Mouse (Mus musculus): ENCODE measurements around the gene Slc8a2. TPM values are rescaled to one million over a fixed set of nuclear protein-coding genes. Genes with fewer than 3 reads are reported as not detected.

The Slc8a2 gene
- polyA plus RNA-seq (2015; fragmentation: Nextera tagmentation; extraction: Ambion mirVana), result 0.15 and 0.20 TPM in 2 replicates

DNA sequence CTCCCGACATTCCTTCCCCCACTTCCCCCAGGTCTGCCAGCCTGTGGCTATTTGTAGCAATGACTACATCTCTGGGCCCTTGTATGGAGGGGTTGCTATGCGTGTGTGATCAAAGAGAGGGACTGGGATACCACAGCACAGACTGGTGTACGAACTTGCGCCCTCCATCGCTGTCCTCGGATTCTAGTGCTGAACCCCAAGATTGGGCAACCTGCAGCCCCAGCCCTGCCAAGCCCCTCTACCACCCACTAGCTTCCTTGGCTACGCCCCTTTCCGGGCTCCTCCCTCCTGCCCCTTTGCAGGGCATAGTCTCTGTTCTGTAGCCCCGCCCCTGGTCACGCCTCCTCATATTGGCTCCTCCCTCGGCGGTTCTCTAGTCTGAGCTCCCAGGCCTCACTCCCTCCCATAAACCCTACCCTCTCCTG, at the start of gene Slc8a2:
TSS of gene Slc8a2 (plus strand) at position 406 of the 425 bp plus-strand sequence.
- H3K36me3 ChIP-seq (ENCODE audit: control insufficient read depth, insufficient read depth), result peaks cover 6% of the 10 kb centered on the region; the same call in 1 of the 2 replicates
- peak; percentile 87 for ATAC-seq (replicated peaks; ENCODE audit: extremely low read depth, insufficient read depth, low FRiP score)
- WGBS, result 4% methylated on average over 12 of the region's 12 CpGs
- H3K27me3 ChIP-seq (ENCODE audit: control insufficient read depth, insufficient read depth, low read length), result peaks cover 5% of the 10 kb centered on the region; the same call in 1 of the 2 replicates
- H3K4me3 ChIP-seq (ENCODE audit: low read length), result peak within 1 kb of the TSS; percentile 67
- H3K9me3 ChIP-seq (replicated peaks; ENCODE audit: control insufficient read depth, low read length), result no peaks in the 10 kb centered on the region
- peak within 1 kb of the TSS; percentile 77 for H3K9ac ChIP-seq (ENCODE audit: low read length)
- H3K27ac ChIP-seq (ENCODE audit: low read length), result peak within 1 kb of the TSS; percentile 66
- peaks cover 22% of the 10 kb centered on the region for H3K4me1 ChIP-seq (ENCODE audit: control insufficient read depth, insufficient read depth, low read length)
- peak within 1 kb of the TSS; percentile 86 for H3K4me2 ChIP-seq (ENCODE audit: low read depth, low read length)

- WGBS, result 40% methylated on average over 1 of the region's 1 CpGs
- ATAC-seq (replicated peaks; ENCODE audit: extremely low read depth, insufficient read depth, low FRiP score), result no peak
Measured at GRCm38 (mm10) chr7:16079947-16080346, 49.7 kb upstream of the Slc8a2 start.

DNA sequence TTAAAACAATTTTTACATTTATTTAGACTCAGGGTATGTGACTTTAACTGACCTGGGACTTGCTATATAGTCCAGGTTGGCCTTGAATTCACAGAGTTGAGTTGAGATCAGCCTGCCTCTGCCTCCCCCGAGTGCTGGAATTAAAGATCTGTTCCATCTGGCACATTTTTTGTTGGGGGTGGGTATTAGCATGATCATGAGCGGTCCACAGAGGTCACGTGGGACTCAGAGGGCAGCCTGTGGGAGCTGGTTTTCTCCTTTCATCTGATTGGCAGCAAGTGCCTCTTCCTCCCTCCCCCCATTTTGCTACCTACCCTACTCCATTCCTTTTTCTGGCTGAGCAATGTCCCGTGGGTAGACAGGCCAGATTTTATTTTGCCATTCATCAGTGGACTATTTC, 49.0 kb upstream of the Slc8a2 start:
- H3K9ac ChIP-seq (ENCODE audit: low read length), result no peak overlapping the region
- H3K27me3 ChIP-seq (ENCODE audit: control insufficient read depth, insufficient read depth, low read length), result peaks cover 5% of the 10 kb centered on the region; the same call in 1 of the 2 replicates
- ATAC-seq (replicated peaks; ENCODE audit: extremely low read depth, insufficient read depth, low FRiP score), result no peak
- no peak overlapping the region for H3K4me2 ChIP-seq (ENCODE audit: low read depth, low read length)
- H3K4me3 ChIP-seq (ENCODE audit: low read length), result no peak overlapping the region
- no peaks in the 10 kb centered on the region for H3K36me3 ChIP-seq (ENCODE audit: control insufficient read depth, insufficient read depth)
- no peaks in the 10 kb centered on the region for H3K9me3 ChIP-seq (replicated peaks; ENCODE audit: control insufficient read depth, low read length)
- no peak overlapping the region for H3K27ac ChIP-seq (ENCODE audit: low read length)
- H3K4me1 ChIP-seq (ENCODE audit: control insufficient read depth, insufficient read depth, low read length), result no peaks in the 10 kb centered on the region
- 58% methylated on average over 4 of the region's 4 CpGs for WGBS

More at GRCm38 (mm10) chr7:16079947-16080346, 49.7 kb upstream of the Slc8a2 start:
- Histone ChIP-seq H3K9ac (ENCODE audit: low read length) (no peak overlapping the region), H3K27me3 (ENCODE audit: control insufficient read depth, insufficient read depth, low read length) (peaks cover 5% of the 10 kb centered on the region; the same call in 1 of the 2 replicates), H3K27ac (ENCODE audit: low read length) (no peak overlapping the region), H3K36me3 (ENCODE audit: control insufficient read depth, insufficient read depth) (no peaks in the 10 kb centered on the region), H3K4me3 (ENCODE audit: low read length) (no peak overlapping the region), H3K4me2 (ENCODE audit: low read depth, low read length) (no peak overlapping the region), H3K4me1 (ENCODE audit: control insufficient read depth, insufficient read depth, low read length) (no peaks in the 10 kb centered on the region), H3K9me3 (replicated peaks; ENCODE audit: control insufficient read depth, low read length) (no peaks in the 10 kb centered on the region)

GRCm38 (mm10) chr7:16083361-16083760, 46.3 kb upstream of the Slc8a2 start:
- WGBS, result 39% methylated on average over 4 of the region's 4 CpGs
- peaks cover 3% of the 10 kb centered on the region; the same call in 1 of the 2 replicates for H3K27me3 ChIP-seq (ENCODE audit: control insufficient read depth, insufficient read depth, low read length)
- no peak overlapping the region for H3K27ac ChIP-seq (ENCODE audit: low read length)
- no peak overlapping the region for H3K4me3 ChIP-seq (ENCODE audit: low read length)
- no peak overlapping the region for H3K9ac ChIP-seq (ENCODE audit: low read length)
- H3K36me3 ChIP-seq (ENCODE audit: control insufficient read depth, insufficient read depth), result no peaks in the 10 kb centered on the region
- no peaks in the 10 kb centered on the region for H3K4me1 ChIP-seq (ENCODE audit: control insufficient read depth, insufficient read depth, low read length)
- H3K9me3 ChIP-seq (replicated peaks; ENCODE audit: control insufficient read depth, low read length), result no peaks in the 10 kb centered on the region
- no peak overlapping the region for H3K4me2 ChIP-seq (ENCODE audit: low read depth, low read length)
- ATAC-seq (replicated peaks; ENCODE audit: extremely low read depth, insufficient read depth, low FRiP score), result no peak

- Histone ChIP-seq H3K27ac (ENCODE audit: low read length) (no peak overlapping the region), H3K4me2 (ENCODE audit: low read depth, low read length) (no peak overlapping the region), H3K27me3 (ENCODE audit: control insufficient read depth, insufficient read depth, low read length) (peaks cover 5% of the 10 kb centered on the region), H3K4me1 (ENCODE audit: control insufficient read depth, insufficient read depth, low read length) (no peaks in the 10 kb centered on the region), H3K9me3 (replicated peaks; ENCODE audit: control insufficient read depth, low read length) (no peaks in the 10 kb centered on the region), H3K9ac (ENCODE audit: low read length) (no peak overlapping the region), H3K36me3 (ENCODE audit: control insufficient read depth, insufficient read depth) (no peaks in the 10 kb centered on the region), H3K4me3 (ENCODE audit: low read length) (no peak overlapping the region)
- no peak for ATAC-seq (replicated peaks; ENCODE audit: extremely low read depth, insufficient read depth, low FRiP score)
- WGBS, result 68% methylated on average over 2 of the region's 2 CpGs
Measured at GRCm38 (mm10) chr7:16087587-16087986, 42.0 kb upstream of the Slc8a2 start.

DNA sequence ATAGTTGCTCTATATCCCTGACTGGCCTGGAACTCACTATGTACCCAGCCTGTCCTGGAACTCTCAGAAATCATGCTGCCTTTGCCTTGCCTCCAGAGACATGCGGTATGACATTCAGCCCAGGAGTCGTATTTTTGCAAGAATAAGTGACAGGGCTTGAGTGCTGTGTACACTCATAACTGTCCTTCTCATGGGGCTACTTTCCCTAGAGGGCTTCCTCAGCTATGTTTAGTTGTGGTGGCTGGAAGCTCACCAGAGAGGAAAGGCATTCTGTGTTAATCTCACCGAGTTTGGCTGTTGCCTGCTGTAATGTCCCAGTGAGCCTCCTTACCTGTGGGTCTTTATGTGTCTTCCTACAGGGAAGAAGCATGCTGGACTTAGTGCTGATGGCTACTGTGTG, 35.0 kb upstream of the Slc8a2 start:
- Histone ChIP-seq H3K36me3 (ENCODE audit: control insufficient read depth, insufficient read depth) (no peaks in the 10 kb centered on the region), H3K4me1 (ENCODE audit: control insufficient read depth, insufficient read depth, low read length) (peaks cover 8% of the 10 kb centered on the region), H3K4me2 (ENCODE audit: low read depth, low read length) (no peak overlapping the region), H3K4me3 (ENCODE audit: low read length) (no peak overlapping the region), H3K9me3 (replicated peaks; ENCODE audit: control insufficient read depth, low read length) (no peaks in the 10 kb centered on the region), H3K9ac (ENCODE audit: low read length) (no peak overlapping the region), H3K27ac (ENCODE audit: low read length) (no peak overlapping the region), H3K27me3 (ENCODE audit: control insufficient read depth, insufficient read depth, low read length) (peaks cover 2% of the 10 kb centered on the region; the same call in 1 of the 2 replicates)
- 60% methylated on average over 3 of the region's 3 CpGs for WGBS
- no peak for ATAC-seq (replicated peaks; ENCODE audit: extremely low read depth, insufficient read depth, low FRiP score)

- peak within 1 kb of the TSS; percentile 98 for H3K9ac ChIP-seq (ENCODE audit: low read length)
- peaks cover 16% of the 10 kb centered on the region for H3K4me1 ChIP-seq (ENCODE audit: control insufficient read depth, insufficient read depth, low read length)
- ATAC-seq (replicated peaks; ENCODE audit: extremely low read depth, insufficient read depth, low FRiP score), result peak; percentile 97
- H3K27me3 ChIP-seq (ENCODE audit: control insufficient read depth, insufficient read depth, low read length), result no peaks in the 10 kb centered on the region
- under 1% methylated on average over 67 of the region's 68 CpGs for WGBS
- H3K4me3 ChIP-seq (ENCODE audit: low read length), result peak within 1 kb of the TSS; percentile 87
- no peaks in the 10 kb centered on the region for H3K9me3 ChIP-seq (replicated peaks; ENCODE audit: control insufficient read depth, low read length)
- peak within 1 kb of the TSS; percentile 97 for H3K4me2 ChIP-seq (ENCODE audit: low read depth, low read length)
- H3K36me3 ChIP-seq (ENCODE audit: control insufficient read depth, insufficient read depth), result no peaks in the 10 kb centered on the region
- peak within 1 kb of the TSS; percentile 86 for H3K27ac ChIP-seq (ENCODE audit: low read length)
Measured at GRCm38 (mm10) chr7:16098021-16099017, 31.3 kb upstream of the Slc8a2 start, which contains the start of gene Napa. Gene Napa, plus strand, starts transcription at chr7:16098458.

DNA sequence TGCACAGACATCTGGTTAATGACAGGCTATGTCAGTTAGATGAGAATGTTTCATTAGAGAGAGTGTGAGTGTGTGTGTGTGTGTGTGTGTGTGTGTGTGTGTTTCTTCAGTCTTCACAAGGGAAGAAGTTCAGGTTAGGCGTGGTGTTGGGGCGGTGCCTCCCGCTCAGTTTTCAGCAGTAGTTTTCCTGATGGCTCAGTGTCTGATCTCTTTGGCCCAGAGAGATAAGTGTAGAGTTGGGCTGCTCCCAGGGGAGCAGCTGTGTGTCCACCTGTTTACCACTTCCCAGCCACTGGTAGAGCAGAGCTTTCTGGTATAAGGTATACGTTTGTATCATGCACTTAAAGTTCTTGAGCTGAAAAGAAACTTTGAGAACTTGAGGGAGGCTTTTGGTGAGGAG, 29.7 kb upstream of the Slc8a2 start:
- 81% methylated on average over 4 of the region's 4 CpGs for WGBS
- Histone ChIP-seq H3K9me3 (replicated peaks; ENCODE audit: control insufficient read depth, low read length) (no peaks in the 10 kb centered on the region), H3K27me3 (ENCODE audit: control insufficient read depth, insufficient read depth, low read length) (no peaks in the 10 kb centered on the region), H3K9ac (ENCODE audit: low read length) (peak overlapping the region; percentile 98; the same call in 1 of the 2 replicates), H3K4me1 (ENCODE audit: control insufficient read depth, insufficient read depth, low read length) (peaks cover 18% of the 10 kb centered on the region), H3K4me2 (ENCODE audit: low read depth, low read length) (peak overlapping the region; percentile 97), H3K36me3 (ENCODE audit: control insufficient read depth, insufficient read depth) (peaks cover 5% of the 10 kb centered on the region; the same call in 1 of the 2 replicates), H3K27ac (ENCODE audit: low read length) (no peak overlapping the region), H3K4me3 (ENCODE audit: low read length) (no peak overlapping the region)
- no peak for ATAC-seq (replicated peaks; ENCODE audit: extremely low read depth, insufficient read depth, low FRiP score)

DNA sequence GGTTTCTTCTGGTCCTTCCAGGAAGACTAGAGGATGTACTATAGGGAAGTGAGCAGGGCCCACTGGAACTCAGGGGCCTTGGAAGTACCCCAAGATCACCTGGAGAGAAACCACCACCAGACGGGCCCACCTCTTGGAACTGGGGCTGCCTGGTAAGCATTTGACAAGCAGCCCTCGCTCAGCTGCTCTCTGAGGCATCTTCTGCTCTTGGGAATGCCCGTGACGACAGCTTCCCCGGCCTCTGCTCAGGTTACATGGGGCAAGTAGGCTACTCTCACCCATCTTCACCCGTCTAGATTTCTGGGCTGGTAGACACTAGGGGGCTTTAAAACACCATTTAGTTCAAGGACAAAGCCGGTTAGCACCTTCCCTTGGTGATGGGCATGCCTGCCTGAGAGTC, 28.5 kb upstream of the Slc8a2 start:
- WGBS, result 69% methylated on average over 7 of the region's 7 CpGs
- peaks cover 18% of the 10 kb centered on the region for H3K4me1 ChIP-seq (ENCODE audit: control insufficient read depth, insufficient read depth, low read length)
- no peak overlapping the region for H3K9ac ChIP-seq (ENCODE audit: low read length)
- no peak overlapping the region for H3K4me2 ChIP-seq (ENCODE audit: low read depth, low read length)
- H3K9me3 ChIP-seq (replicated peaks; ENCODE audit: control insufficient read depth, low read length), result no peaks in the 10 kb centered on the region
- H3K36me3 ChIP-seq (ENCODE audit: control insufficient read depth, insufficient read depth), result peaks cover 10% of the 10 kb centered on the region; the same call in 1 of the 2 replicates
- H3K27me3 ChIP-seq (ENCODE audit: control insufficient read depth, insufficient read depth, low read length), result no peaks in the 10 kb centered on the region
- no peak for ATAC-seq (replicated peaks; ENCODE audit: extremely low read depth, insufficient read depth, low FRiP score)
- no peak overlapping the region for H3K27ac ChIP-seq (ENCODE audit: low read length)
- H3K4me3 ChIP-seq (ENCODE audit: low read length), result no peak overlapping the region

Data from heart, embryonic 16.5 days (tissue).